Comparison of ENCODE assay signal across 15 mouse cellular contexts in genomic region chr7:132994120-132994519, GRCm38 (mm10).
A peak's percentile ranks its signal among the peaks of the same experiment; 100 is the strongest.
DNase-seq lines count a peak whose midpoint lies in the region; ATAC-seq and TF ChIP-seq lines count a peak whose summit lies in the region.
"Had no signal": no experiment of that assay in that cellular context is flagged by ENCODE, and none has a peak within 500 bp of the region (broad histone marks: within the 10 kb centered on the region; RNA-seq: fewer than 3 reads in every experiment).

No protein-coding gene starts in this region.

- no peaks in the 10 kb centered on the region for H3K4me1 ChIP-seq in forebrain, embryonic 11.5 days (replicated peaks; ENCODE audit: control insufficient read depth, insufficient read depth, low read length)
- no peaks in the 10 kb centered on the region for H3K4me1 ChIP-seq in forebrain, embryonic 13.5 days
- H3K4me1 ChIP-seq in kidney, postnatal 0 days (replicated peaks; ENCODE audit: insufficient read depth, low read length), result no peaks in the 10 kb centered on the region
- H3K4me1 ChIP-seq in kidney, embryonic 14.5 days (ENCODE audit: control insufficient read depth, insufficient read depth, low read length), result no peaks in the 10 kb centered on the region
- H3K4me1 ChIP-seq in midbrain, postnatal 0 days (ENCODE audit: insufficient read depth, low read length), result 0 out of 2 replicates have a peak, but pooled peaks cover 5% of the 10 kb centered on the region
- peaks cover 4% of the 10 kb centered on the region; the same call in 1 of the 2 replicates for H3K4me1 ChIP-seq in midbrain, embryonic 16.5 days (ENCODE audit: control insufficient read depth, insufficient read depth, low read length)
- H3K4me1 ChIP-seq in embryonic facial prominence, embryonic 10.5 days, result no peaks in the 10 kb centered on the region
- H3K4me1 ChIP-seq: kidney, embryonic 15.5 days; lung, embryonic 15.5 days had no signal

- TF ChIP-seq CTCF in kidney, postnatal 0 days (IDR thresholded peaks at IDR 0.05; ENCODE audit: low read depth), result peak; percentile 35; the same call in 1 of the 2 replicates
- peak; percentile 58 for TF ChIP-seq CTCF in midbrain, postnatal 0 days (IDR thresholded peaks at IDR 0.05)

- H3K36me3 ChIP-seq in forebrain, embryonic 11.5 days (ENCODE audit: control insufficient read depth, insufficient read depth, low read length), result peaks cover 10% of the 10 kb centered on the region; the same call in 1 of the 2 replicates
- H3K36me3 ChIP-seq in forebrain, embryonic 13.5 days (ENCODE audit: poor library complexity, severe bottlenecking), result peaks cover 89% of the 10 kb centered on the region
- H3K36me3 ChIP-seq in kidney, postnatal 0 days (ENCODE audit: insufficient read depth, low read length), result peaks cover 71% of the 10 kb centered on the region
- peaks cover 98% of the 10 kb centered on the region for H3K36me3 ChIP-seq in kidney, embryonic 14.5 days (ENCODE audit: control insufficient read depth, insufficient read depth, low read length)
- peaks cover 23% of the 10 kb centered on the region for H3K36me3 ChIP-seq in midbrain, postnatal 0 days (ENCODE audit: insufficient read depth, low read length)
- peaks cover 16% of the 10 kb centered on the region for H3K36me3 ChIP-seq in midbrain, embryonic 16.5 days (ENCODE audit: control insufficient read depth, insufficient read depth, low read length)
- peaks cover 100% of the 10 kb centered on the region for H3K36me3 ChIP-seq in embryonic facial prominence, embryonic 10.5 days (replicated peaks)

- no peak overlapping the region for H3K9ac ChIP-seq in forebrain, embryonic 11.5 days (ENCODE audit: low read length)
- no peak overlapping the region for H3K9ac ChIP-seq in forebrain, embryonic 13.5 days
- no peak overlapping the region for H3K9ac ChIP-seq in kidney, postnatal 0 days (ENCODE audit: low read depth, low read length)
- H3K9ac ChIP-seq in kidney, embryonic 14.5 days (ENCODE audit: low read depth, low read length), result no peak overlapping the region
- H3K9ac ChIP-seq in midbrain, postnatal 0 days (replicated peaks; ENCODE audit: low read length, poor library complexity, severe bottlenecking), result no peak overlapping the region
- no peak overlapping the region for H3K9ac ChIP-seq in midbrain, embryonic 16.5 days (ENCODE audit: low read depth, low read length)
- H3K9ac ChIP-seq: heart, embryonic 12.5 days; kidney, embryonic 15.5 days; lung, embryonic 15.5 days had no signal

- no peak overlapping the region for H3K4me2 ChIP-seq in forebrain, embryonic 11.5 days (ENCODE audit: low read depth, low read length, severe bottlenecking)
- no peak overlapping the region for H3K4me2 ChIP-seq in forebrain, embryonic 13.5 days
- no peak overlapping the region for H3K4me2 ChIP-seq in kidney, postnatal 0 days (ENCODE audit: low read length)
- no peak overlapping the region for H3K4me2 ChIP-seq in kidney, embryonic 14.5 days (replicated peaks; ENCODE audit: low read depth, low read length)
- no peak overlapping the region for H3K4me2 ChIP-seq in midbrain, postnatal 0 days (ENCODE audit: low read depth, low read length, poor library complexity, severe bottlenecking)
- H3K4me2 ChIP-seq in midbrain, embryonic 16.5 days (ENCODE audit: low read length), result no peak overlapping the region
- H3K4me2 ChIP-seq: heart, embryonic 12.5 days; kidney, embryonic 15.5 days; lung, embryonic 15.5 days had no signal

- H3K9me3 ChIP-seq in forebrain, embryonic 11.5 days (ENCODE audit: control insufficient read depth, low read length), result no peaks in the 10 kb centered on the region
- no peaks in the 10 kb centered on the region for H3K9me3 ChIP-seq in forebrain, embryonic 13.5 days (replicated peaks)
- H3K9me3 ChIP-seq in kidney, postnatal 0 days (replicated peaks; ENCODE audit: low read length), result no peaks in the 10 kb centered on the region
- H3K9me3 ChIP-seq in kidney, embryonic 14.5 days (ENCODE audit: control insufficient read depth, low read length), result no peaks in the 10 kb centered on the region
- no peaks in the 10 kb centered on the region for H3K9me3 ChIP-seq in midbrain, postnatal 0 days (ENCODE audit: low read length)
- no peaks in the 10 kb centered on the region for H3K9me3 ChIP-seq in midbrain, embryonic 16.5 days (replicated peaks; ENCODE audit: control insufficient read depth, low read length, poor library complexity, severe bottlenecking)
- no peaks in the 10 kb centered on the region for H3K9me3 ChIP-seq in embryonic facial prominence, embryonic 10.5 days
- H3K9me3 ChIP-seq: G1E; heart, embryonic 12.5 days; kidney, embryonic 15.5 days; lung, embryonic 15.5 days had no signal

- H3K27ac ChIP-seq in forebrain, embryonic 11.5 days (ENCODE audit: low read depth, low read length), result no peak overlapping the region
- no peak overlapping the region for H3K27ac ChIP-seq in forebrain, embryonic 13.5 days
- H3K27ac ChIP-seq in kidney, postnatal 0 days, result no peak overlapping the region
- no peak overlapping the region for H3K27ac ChIP-seq in kidney, embryonic 14.5 days (ENCODE audit: low read depth, low read length)
- 0 out of 2 replicates have a peak overlapping the region, but pooled peaks have one; percentile 18 for H3K27ac ChIP-seq in midbrain, postnatal 0 days (ENCODE audit: low read depth, low read length)
- H3K27ac ChIP-seq in midbrain, embryonic 16.5 days (ENCODE audit: low read length), result no peak overlapping the region
- H3K27ac ChIP-seq in embryonic facial prominence, embryonic 10.5 days (replicated peaks), result no peak overlapping the region
- H3K27ac ChIP-seq: kidney, embryonic 15.5 days; lung, embryonic 15.5 days had no signal

- H3K4me3 ChIP-seq in forebrain, embryonic 11.5 days (ENCODE audit: low read depth, low read length), result no peak overlapping the region
- H3K4me3 ChIP-seq in forebrain, embryonic 13.5 days, result no peak overlapping the region
- H3K4me3 ChIP-seq in kidney, postnatal 0 days (replicated peaks; ENCODE audit: low read depth, low read length), result no peak overlapping the region
- H3K4me3 ChIP-seq in kidney, embryonic 14.5 days (ENCODE audit: low read length), result no peak overlapping the region
- H3K4me3 ChIP-seq in midbrain, postnatal 0 days (ENCODE audit: low read depth, low read length), result no peak overlapping the region
- no peak overlapping the region for H3K4me3 ChIP-seq in midbrain, embryonic 16.5 days (ENCODE audit: low read depth, low read length)
- no peak overlapping the region for H3K4me3 ChIP-seq in embryonic facial prominence, embryonic 10.5 days
- H3K4me3 ChIP-seq: heart, embryonic 12.5 days; kidney, embryonic 15.5 days; lung, embryonic 15.5 days had no signal

- no peak for ATAC-seq in forebrain, embryonic 11.5 days (replicated peaks; ENCODE audit: low FRiP score)
- ATAC-seq in forebrain, embryonic 13.5 days, result no peak
- no peak for ATAC-seq in kidney, postnatal 0 days (replicated peaks; ENCODE audit: low FRiP score, low read depth)
- ATAC-seq in kidney, embryonic 14.5 days (ENCODE audit: low FRiP score, low TSS enrichment), result no peak
- no peak for ATAC-seq in midbrain, postnatal 0 days (ENCODE audit: low FRiP score)
- no peak for ATAC-seq in midbrain, embryonic 16.5 days

- no peaks in the 10 kb centered on the region for H3K27me3 ChIP-seq in forebrain, embryonic 11.5 days (ENCODE audit: control insufficient read depth, insufficient read depth, low read length)
- H3K27me3 ChIP-seq in forebrain, embryonic 13.5 days, result no peaks in the 10 kb centered on the region
- no peaks in the 10 kb centered on the region for H3K27me3 ChIP-seq in kidney, postnatal 0 days (ENCODE audit: insufficient read depth, low read length)
- H3K27me3 ChIP-seq in kidney, embryonic 14.5 days (ENCODE audit: control insufficient read depth, insufficient read depth, low read length), result no peaks in the 10 kb centered on the region
- H3K27me3 ChIP-seq in midbrain, postnatal 0 days (ENCODE audit: insufficient read depth, low read length), result no peaks in the 10 kb centered on the region
- no peaks in the 10 kb centered on the region for H3K27me3 ChIP-seq in midbrain, embryonic 16.5 days (ENCODE audit: control insufficient read depth, insufficient read depth, low read depth, low read length)
- H3K27me3 ChIP-seq in embryonic facial prominence, embryonic 10.5 days (replicated peaks; ENCODE audit: low read depth, poor library complexity, severe bottlenecking), result no peaks in the 10 kb centered on the region
- H3K27me3 ChIP-seq: heart, embryonic 12.5 days; kidney, embryonic 15.5 days; lung, embryonic 15.5 days had no signal

- DNase-seq in forebrain, embryonic 11.5 days (ENCODE audit: low spot score), result peak; percentile 45
- DNase-seq in kidney, postnatal 0 days (ENCODE audit: low spot score), result no peak
- no peak for DNase-seq in midbrain, postnatal 0 days (ENCODE audit: low spot score)
- peak; percentile 8 for DNase-seq in embryonic facial prominence, embryonic 10.5 days (ENCODE audit: low spot score)
- DNase-seq in ovary, adult 18-20 months (ENCODE audit: low spot score), result no peak
- DNase-seq: layer of hippocampus, adult 9-11 months; right cerebral cortex, postnatal 14 days; thymus, postnatal 14 days had no signal

- WGBS in forebrain, embryonic 11.5 days, result 93% methylated on average over 8 of the region's 8 CpGs
- WGBS in forebrain, embryonic 13.5 days, result 92% methylated on average over 8 of the region's 8 CpGs
- 90% methylated on average over 8 of the region's 8 CpGs for WGBS in kidney, postnatal 0 days
- 84% methylated on average over 8 of the region's 8 CpGs for WGBS in kidney, embryonic 14.5 days
- 88% methylated on average over 8 of the region's 8 CpGs for WGBS in midbrain, postnatal 0 days
- 85% methylated on average over 8 of the region's 8 CpGs for WGBS in midbrain, embryonic 16.5 days
- WGBS in embryonic facial prominence, embryonic 10.5 days, result 92% methylated on average over 8 of the region's 8 CpGs

Comparison
In these comparisons a context has a peak if more than half of its experiments do, and no peak if none do; other contexts are left out.
1. DNase-seq: peak in forebrain, embryonic 11.5 days (single experiment) and embryonic facial prominence, embryonic 10.5 days (single experiment); none in kidney, postnatal 0 days (single experiment), midbrain, postnatal 0 days (single experiment) and ovary, adult 18-20 months (single experiment).